Mouse (Mus musculus) liver, adult 2 months (tissue): ENCODE data around the gene Ephb2.

Source experiments
- CTCF ChIP-seq: fragments of 200-500 bp; IDR thresholded peaks from 2 replicates; pipeline ENCODE4 v1.5.1; 2011; ENCODE audit warnings: low read depth, low read length, control low read depth
- POLR2A ChIP-seq: fragments of 200-500 bp; IDR thresholded peaks from 2 replicates; pipeline ENCODE4 v1.6.1; 2011; ENCODE audit warnings: low read length, control low read depth; ENCODE audit not compliant: insufficient read depth; ENCODE audit errors: extremely low read depth

DNA sequence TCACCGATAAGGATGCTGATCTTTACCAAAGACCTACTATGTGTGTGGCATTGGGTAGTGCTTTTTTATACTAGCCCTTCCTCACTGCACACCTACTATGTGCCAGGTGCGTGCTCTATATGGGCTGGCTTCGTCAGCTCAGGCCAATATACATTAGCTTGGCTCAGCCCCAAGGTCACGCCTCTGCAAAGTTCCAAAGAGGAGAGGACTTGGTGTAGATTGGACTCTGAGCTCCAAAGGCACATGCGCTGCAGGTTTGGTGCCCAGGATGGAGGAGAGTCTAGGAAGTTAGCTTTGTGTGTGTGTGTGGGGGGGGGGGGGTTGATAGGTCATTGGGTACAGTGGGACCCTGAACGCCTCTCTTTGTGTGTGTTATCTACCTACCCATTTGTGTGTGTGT, 32.6 kb upstream of the Ephb2 start:
- TF ChIP-seq POLR2A (no peak), CTCF (no peak)
